Mouse (Mus musculus): Measurements from ENCODE around the gene Fry.

DNA sequence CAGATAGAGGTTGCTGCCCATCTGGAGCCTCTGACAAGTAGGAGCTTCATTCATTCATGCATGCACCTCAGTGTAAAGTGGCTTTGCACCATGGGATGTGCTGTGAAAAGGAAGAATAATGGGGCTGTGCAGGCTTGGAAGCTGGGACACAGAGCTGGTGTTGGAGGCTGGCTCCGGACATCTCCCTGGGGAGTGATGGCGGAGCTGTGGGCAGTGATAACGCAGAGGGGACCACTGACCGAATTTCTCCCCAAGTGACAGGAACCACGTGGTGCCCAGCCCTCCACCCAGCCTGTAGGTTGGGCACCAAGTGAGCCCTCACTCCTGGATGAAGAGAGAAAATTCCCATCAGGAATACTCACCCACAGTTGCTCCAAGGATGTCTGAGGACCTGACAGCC is 207.0 kb downstream of the Fry start:
- TF ChIP-seq CTCF (IDR thresholded peaks at IDR 0.05; ENCODE audit: low read depth) (no peak), EP300 (IDR thresholded peaks at IDR 0.05; ENCODE audit: low read depth) (no peak)
